Mouse (Mus musculus) embryonic facial prominence, embryonic 13.5 days (tissue): ENCODE data around the gene Gpr139. TPM values are rescaled to one million over a fixed set of nuclear protein-coding genes. Genes with fewer than 3 reads are reported as not detected.

Source experiments
- ATAC-seq: fragments of 200-750 bp; cut with Nextera tagmentation; 2 replicates; pipeline ENCODE4 v1.8.0; 2017; ENCODE audit warnings: low read depth; ENCODE audit not compliant: insufficient number of reproducible peaks, insufficient read depth, low FRiP score, low TSS enrichment
- H3K27ac ChIP-seq: fragments of 300-500 bp; sonication (generic); 2 replicates; pipeline ENCODE4 v1.5.1; 2015; ENCODE audit warnings: moderate library complexity, mild to moderate bottlenecking, inconsistent platforms
- H3K27me3 ChIP-seq: fragments of 300-500 bp; sonication (generic); 2 replicates; pipeline ENCODE4 v1.6.1; 2015; ENCODE audit warnings: mild to moderate bottlenecking, inconsistent platforms
- H3K36me3 ChIP-seq: fragments of 300-500 bp; sonication (generic); 2 replicates; pipeline ENCODE4 v1.6.1; 2015; ENCODE audit warnings: mild to moderate bottlenecking, inconsistent platforms
- H3K4me1 ChIP-seq: fragments of 300-500 bp; sonication (generic); 2 replicates; pipeline ENCODE4 v1.6.1; 2015; ENCODE audit warnings: inconsistent platforms
- H3K4me2 ChIP-seq: fragments of 300-500 bp; sonication (generic); 2 replicates; pipeline ENCODE4 v1.6.1; 2015; ENCODE audit warnings: moderate library complexity, mild to moderate bottlenecking, inconsistent platforms
- H3K4me3 ChIP-seq: fragments of 300-500 bp; sonication (generic); 2 replicates; pipeline ENCODE4 v1.5.1; 2015; ENCODE audit warnings: mild to moderate bottlenecking, inconsistent platforms
- H3K9ac ChIP-seq: fragments of 300-500 bp; sonication (generic); 2 replicates; pipeline ENCODE4 v1.6.1; 2015; ENCODE audit warnings: mild to moderate bottlenecking, inconsistent platforms
- H3K9me3 ChIP-seq: fragments of 300-500 bp; sonication (generic); 2 replicates; pipeline ENCODE4 v1.6.1; 2016; ENCODE audit warnings: inconsistent platforms
- WGBS: fragments of 180-500 bp; shearing (Covaris S2); methylation state at CpG from one replicate; pipeline ENCODE4 v1.1.7; 2015; ENCODE audit warnings: mixed read lengths; 5-methylcytosine and 5-hydroxymethylcytosine counted together
- polyA plus RNA-seq: library from polyadenylated mRNA; unstranded; fragments of >200 nt; fragmentation: Nextera tagmentation; extraction: Ambion mirVana; gene quantifications from 2 replicates; pipeline ENCODE4 v1.2.1, GENCODE M21; 2015

Gene Gpr139
- 0.04 TPM in 1 of 2 replicates, not detected in the other for polyA plus RNA-seq

- no peaks in the 10 kb centered on the region for H3K9me3 ChIP-seq
- peaks cover 67% of the 10 kb centered on the region for H3K27me3 ChIP-seq
- WGBS = under 1% methylated on average over 46 of the region's 47 CpGs
- ATAC-seq = peak; percentile 56
- H3K4me1 ChIP-seq = peaks cover 16% of the 10 kb centered on the region
- H3K9ac ChIP-seq = peak within 1 kb of the TSS; percentile 55
- peak within 1 kb of the TSS; percentile 92 for H3K4me2 ChIP-seq
- H3K4me3 ChIP-seq = peak within 1 kb of the TSS; percentile 51
- no peaks in the 10 kb centered on the region for H3K36me3 ChIP-seq
- H3K27ac ChIP-seq = no peak within 1 kb of the TSS
Measured at GRCm38 (mm10) chr7:119184341-119185143, at the start of gene Gpr139. Gene Gpr139, minus strand, starts transcription at chr7:119184603.

- Histone ChIP-seq H3K27me3 (no peaks in the 10 kb centered on the region), H3K27ac (no peak overlapping the region), H3K9ac (no peak overlapping the region), H3K36me3 (no peaks in the 10 kb centered on the region), H3K4me2 (no peak overlapping the region), H3K4me1 (no peaks in the 10 kb centered on the region), H3K4me3 (no peak overlapping the region), H3K9me3 (no peaks in the 10 kb centered on the region)
- ATAC-seq = no peak
- WGBS = 54% methylated on average over 3 of the region's 3 CpGs
Measured at GRCm38 (mm10) chr7:119230971-119231370, 46.6 kb upstream of the Gpr139 start.

DNA sequence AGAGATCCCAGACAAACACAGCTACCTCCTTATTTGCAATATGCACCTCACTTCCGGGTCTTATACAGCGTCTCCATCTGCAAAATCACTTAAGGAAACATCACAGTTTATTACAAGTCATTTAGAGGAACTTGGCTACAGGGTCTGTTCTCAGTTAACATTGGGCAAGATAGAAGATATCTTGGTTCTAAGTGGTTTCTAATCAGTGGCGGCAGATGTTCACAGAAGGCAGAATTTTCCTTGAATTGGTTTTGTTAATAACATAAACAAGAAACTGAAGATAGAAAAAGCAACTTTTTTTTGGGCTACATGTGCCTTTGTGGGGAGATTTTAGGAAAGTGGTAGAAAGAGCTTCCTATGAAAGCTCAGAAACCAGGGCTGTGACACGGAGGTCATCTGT, 38.3 kb upstream of the Gpr139 start:
- Histone ChIP-seq H3K4me1 (no peaks in the 10 kb centered on the region), H3K27ac (no peak overlapping the region), H3K27me3 (no peaks in the 10 kb centered on the region), H3K4me3 (no peak overlapping the region), H3K36me3 (no peaks in the 10 kb centered on the region), H3K9me3 (no peaks in the 10 kb centered on the region), H3K9ac (no peak overlapping the region), H3K4me2 (no peak overlapping the region)
- 84% methylated on average over 4 of the region's 4 CpGs for WGBS
- ATAC-seq = no peak

DNA sequence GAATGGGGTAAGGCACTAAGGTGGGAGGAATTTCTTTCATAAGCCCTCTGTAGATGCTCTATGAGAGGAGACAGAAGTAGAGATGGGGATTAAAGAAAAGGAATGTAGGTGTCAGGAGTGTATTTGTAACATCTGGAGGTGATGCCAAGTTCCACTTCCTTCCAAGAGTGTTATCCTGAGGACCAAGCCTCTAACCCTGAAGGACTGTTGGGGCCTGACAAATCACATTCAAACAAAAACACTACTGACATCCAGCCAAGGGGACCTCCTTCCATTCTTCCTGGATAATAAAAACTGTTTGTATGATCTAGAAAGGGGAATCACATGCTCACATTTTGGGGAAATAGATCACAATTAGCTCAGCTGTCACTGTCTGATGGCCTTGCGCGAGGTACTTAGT, 34.7 kb upstream of the Gpr139 start:
- Histone ChIP-seq H3K4me2 (no peak overlapping the region), H3K4me1 (no peaks in the 10 kb centered on the region), H3K9ac (no peak overlapping the region), H3K4me3 (no peak overlapping the region), H3K27ac (no peak overlapping the region), H3K36me3 (no peaks in the 10 kb centered on the region), H3K27me3 (no peaks in the 10 kb centered on the region), H3K9me3 (no peaks in the 10 kb centered on the region)
- 94% methylated on average over 2 of the region's 2 CpGs for WGBS
- no peak for ATAC-seq

DNA sequence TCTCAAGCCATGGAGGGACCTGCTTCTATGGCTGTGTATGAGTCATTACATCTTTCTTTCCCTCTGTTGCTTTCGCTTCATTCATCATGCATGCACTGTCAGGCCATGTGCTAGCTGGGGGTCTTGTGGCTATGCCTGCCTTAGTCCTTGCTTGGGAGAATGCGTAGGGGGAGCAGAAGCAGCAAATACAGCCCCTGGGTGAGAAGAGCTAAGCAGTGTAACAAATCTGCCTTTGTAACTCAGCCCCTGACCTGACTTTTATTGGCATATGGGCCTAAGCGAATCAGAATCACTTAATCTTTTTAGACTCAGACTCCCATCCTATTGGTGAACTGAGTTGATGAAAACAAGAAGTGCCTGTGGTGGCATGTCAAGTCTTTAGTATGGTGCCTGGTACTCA, 22.8 kb upstream of the Gpr139 start:
- Histone ChIP-seq H3K4me3 (no peak overlapping the region), H3K4me2 (no peak overlapping the region), H3K27ac (no peak overlapping the region), H3K27me3 (no peaks in the 10 kb centered on the region), H3K9ac (no peak overlapping the region), H3K36me3 (no peaks in the 10 kb centered on the region), H3K4me1 (no peaks in the 10 kb centered on the region), H3K9me3 (no peaks in the 10 kb centered on the region)
- ATAC-seq = no peak
- 66% methylated on average over 3 of the region's 3 CpGs for WGBS

GRCm38 (mm10) chr7:119186374-119186773, 2.0 kb upstream of the Gpr139 start:
- WGBS = 11% methylated on average over 11 of the region's 11 CpGs
- Histone ChIP-seq H3K36me3 (no peaks in the 10 kb centered on the region), H3K9ac (no peak overlapping the region), H3K4me2 (no peak overlapping the region), H3K4me1 (peaks cover 16% of the 10 kb centered on the region), H3K9me3 (no peaks in the 10 kb centered on the region), H3K27ac (no peak overlapping the region), H3K4me3 (no peak overlapping the region), H3K27me3 (peaks cover 63% of the 10 kb centered on the region)
- no peak for ATAC-seq

DNA sequence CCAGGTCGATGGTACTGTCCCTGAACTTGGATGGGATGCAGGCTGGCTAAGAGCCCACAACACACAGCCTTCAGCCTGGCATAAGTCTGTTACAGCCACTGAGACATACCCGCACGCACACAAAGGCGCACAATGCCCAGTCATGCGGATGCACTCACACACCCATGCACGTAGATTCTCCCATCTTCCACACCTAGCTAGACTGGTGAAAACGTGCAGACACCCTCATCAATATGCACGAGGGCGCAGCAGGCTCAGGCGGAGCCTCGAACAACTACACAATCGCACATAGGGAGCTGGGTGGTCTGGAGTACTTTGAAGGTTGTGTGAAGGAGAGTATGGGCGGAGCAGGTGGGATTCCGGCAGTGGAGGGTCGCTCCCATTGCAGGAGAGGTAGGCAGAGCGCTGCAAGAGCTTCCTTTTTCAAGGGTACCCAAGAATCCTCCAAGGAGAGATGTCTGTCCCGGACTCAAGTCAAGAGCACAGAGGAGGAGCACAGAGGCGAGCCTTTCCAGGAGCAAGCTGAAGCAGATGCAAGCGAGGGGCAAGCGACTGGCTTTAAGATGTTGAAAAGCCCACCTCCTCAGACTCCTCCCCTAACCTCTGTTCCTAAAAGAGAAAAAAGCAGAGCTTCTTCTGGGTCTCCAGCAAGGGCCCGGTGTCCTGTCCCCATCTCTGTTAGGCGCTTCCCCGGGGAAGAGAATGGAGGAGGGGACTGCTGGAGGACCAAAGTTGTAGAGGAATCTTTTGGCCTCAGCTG, 958 bp upstream of the Gpr139 start:
- Histone ChIP-seq H3K4me2 (peak overlapping the region; percentile 92), H3K27ac (no peak overlapping the region), H3K4me1 (peaks cover 16% of the 10 kb centered on the region), H3K4me3 (peak overlapping the region; percentile 51), H3K9ac (no peak overlapping the region), H3K9me3 (no peaks in the 10 kb centered on the region), H3K27me3 (peaks cover 63% of the 10 kb centered on the region), H3K36me3 (no peaks in the 10 kb centered on the region)
- 2% methylated on average over 23 of the region's 23 CpGs for WGBS
- ATAC-seq = no peak

DNA sequence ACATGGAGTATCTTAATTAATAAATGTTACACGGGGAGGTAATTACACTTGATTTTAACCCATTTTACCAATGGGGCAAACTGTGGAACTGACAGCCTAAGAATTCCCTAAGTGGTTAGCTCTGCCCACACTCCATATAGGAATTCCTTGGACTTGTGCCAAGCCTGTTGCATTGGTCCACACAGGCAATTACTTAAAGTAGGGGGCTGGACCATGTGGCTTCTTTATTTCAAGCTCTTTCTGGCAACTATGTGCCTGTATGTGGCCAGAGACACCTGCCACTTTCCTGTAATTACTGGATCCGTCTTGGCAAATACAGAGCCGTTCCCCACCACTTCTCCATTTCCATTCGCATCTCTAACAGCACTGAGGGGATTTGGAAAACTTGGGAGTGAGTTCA, 3.4 kb downstream of the Gpr139 start:
- Histone ChIP-seq H3K27ac (no peak overlapping the region), H3K27me3 (peaks cover 49% of the 10 kb centered on the region), H3K4me2 (no peak overlapping the region), H3K9ac (no peak overlapping the region), H3K36me3 (no peaks in the 10 kb centered on the region), H3K4me1 (peaks cover 16% of the 10 kb centered on the region), H3K4me3 (no peak overlapping the region), H3K9me3 (no peaks in the 10 kb centered on the region)
- WGBS = 61% methylated on average over 4 of the region's 4 CpGs
- no peak for ATAC-seq

DNA sequence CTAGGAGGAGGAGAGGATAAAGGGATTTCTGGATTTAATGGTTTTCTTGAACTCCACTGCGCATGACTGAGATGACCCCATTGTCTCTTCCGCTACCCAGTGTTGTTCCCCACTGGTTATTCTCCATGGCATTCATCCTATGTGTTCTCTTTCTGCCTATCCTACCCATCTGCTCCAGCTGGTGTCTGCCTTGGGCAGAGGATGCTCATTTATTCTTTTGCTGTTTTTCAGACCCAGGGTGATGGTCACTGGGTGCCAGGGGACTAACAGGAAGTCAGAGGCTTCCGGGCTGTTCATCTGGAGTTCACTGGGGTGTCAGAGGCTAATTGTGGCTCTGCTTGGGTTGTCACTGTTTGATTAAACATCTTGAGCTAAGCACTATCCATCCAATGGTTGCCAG, 24.4 kb downstream of the Gpr139 start:
- Histone ChIP-seq H3K4me2 (no peak overlapping the region), H3K4me1 (no peaks in the 10 kb centered on the region), H3K36me3 (no peaks in the 10 kb centered on the region), H3K27me3 (no peaks in the 10 kb centered on the region), H3K9ac (no peak overlapping the region), H3K9me3 (no peaks in the 10 kb centered on the region), H3K4me3 (no peak overlapping the region), H3K27ac (no peak overlapping the region)
- WGBS = 88% methylated on average over 3 of the region's 3 CpGs
- no peak for ATAC-seq

DNA sequence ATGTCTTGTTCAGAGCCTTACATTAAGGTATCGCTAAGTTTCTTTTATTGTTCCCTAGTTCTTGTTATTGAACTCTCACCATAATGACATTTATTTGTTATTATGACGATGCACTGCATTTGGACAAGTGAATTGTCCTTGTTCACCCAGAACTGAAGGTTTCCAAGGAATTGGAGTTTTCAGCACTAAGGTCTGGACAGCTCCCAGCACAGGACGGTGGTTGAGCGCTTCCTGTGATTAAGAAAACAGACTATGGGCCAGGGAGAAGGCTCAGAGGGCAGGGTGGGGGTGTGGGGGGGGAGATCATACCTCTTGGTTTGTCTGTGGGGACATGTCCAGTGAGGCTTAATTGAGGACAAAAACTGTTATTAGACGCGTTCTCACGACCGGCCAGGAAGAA, 72.6 kb downstream of the Gpr139 start:
- no peaks in the 10 kb centered on the region for H3K9me3 ChIP-seq
- H3K9ac ChIP-seq = no peak overlapping the region
- no peak overlapping the region for H3K27ac ChIP-seq
- H3K4me1 ChIP-seq = no peaks in the 10 kb centered on the region
- H3K4me2 ChIP-seq = no peak overlapping the region
- H3K36me3 ChIP-seq = no peaks in the 10 kb centered on the region
- H3K27me3 ChIP-seq = no peaks in the 10 kb centered on the region
- H3K4me3 ChIP-seq = no peak overlapping the region
- ATAC-seq = no peak
- 65% methylated on average over 8 of the region's 8 CpGs for WGBS

DNA sequence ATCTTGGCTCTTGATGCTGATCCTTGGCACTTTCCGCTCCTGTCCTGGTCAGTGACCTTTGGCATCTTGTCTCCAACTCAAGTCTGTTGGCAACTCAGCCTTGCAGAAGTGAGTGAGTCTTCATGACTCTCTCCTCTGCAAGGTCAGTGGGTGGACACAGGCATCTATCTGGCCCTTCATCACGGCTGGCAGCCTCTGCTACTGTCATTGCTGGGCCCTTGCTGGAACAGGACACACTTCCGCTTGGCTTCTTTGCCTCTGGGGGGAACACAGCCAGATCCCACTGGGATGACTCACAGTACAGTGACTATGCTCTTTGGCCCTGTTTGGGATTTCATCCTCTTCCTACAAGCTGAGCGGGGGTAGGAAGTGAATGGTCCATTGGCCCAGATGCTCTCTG, 78.5 kb downstream of the Gpr139 start:
- ATAC-seq = no peak
- no peak overlapping the region for H3K9ac ChIP-seq
- no peak overlapping the region for H3K4me3 ChIP-seq
- 79% methylated on average over 4 of the region's 4 CpGs for WGBS
- H3K4me1 ChIP-seq = no peaks in the 10 kb centered on the region
- H3K9me3 ChIP-seq = no peaks in the 10 kb centered on the region
- H3K36me3 ChIP-seq = no peaks in the 10 kb centered on the region
- no peak overlapping the region for H3K27ac ChIP-seq
- H3K4me2 ChIP-seq = no peak overlapping the region
- H3K27me3 ChIP-seq = no peaks in the 10 kb centered on the region

DNA sequence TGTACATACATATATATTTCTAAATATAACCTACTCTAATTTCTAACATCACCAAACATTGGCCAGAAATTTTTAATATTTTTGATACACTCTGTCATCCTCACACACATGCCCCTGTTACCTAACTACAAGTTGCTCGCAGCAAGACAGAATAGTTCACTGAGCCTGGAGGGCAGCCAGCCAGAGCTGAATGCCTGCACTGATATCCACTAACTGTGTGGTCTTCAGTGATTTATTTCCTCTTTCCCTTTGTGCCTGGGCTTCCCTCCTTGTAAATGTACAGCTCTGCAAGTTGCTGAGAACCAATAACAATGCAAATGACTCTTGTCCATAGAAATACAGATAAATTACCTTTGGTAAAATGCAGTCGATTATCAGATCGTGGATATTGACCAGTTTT, 87.8 kb downstream of the Gpr139 start:
- 81% methylated on average over 3 of the region's 3 CpGs for WGBS
- no peaks in the 10 kb centered on the region for H3K36me3 ChIP-seq
- no peak overlapping the region for H3K4me3 ChIP-seq
- no peak overlapping the region for H3K4me2 ChIP-seq
- no peaks in the 10 kb centered on the region for H3K27me3 ChIP-seq
- no peak overlapping the region for H3K9ac ChIP-seq
- H3K4me1 ChIP-seq = no peaks in the 10 kb centered on the region
- ATAC-seq = no peak
- no peak overlapping the region for H3K27ac ChIP-seq
- H3K9me3 ChIP-seq = no peaks in the 10 kb centered on the region
